Mouse (Mus musculus): ENCODE measurements around the gene Ndufv1.
"Not testable (repeated sequence)": the region's sequence is repeated elsewhere in the genome, so short reads cannot be mapped to it uniquely, and the experiment has no call there.

Ndufv1 gene

GRCm38 (mm10) chr19:4012432-4013022, at the start of gene Ndufv1:
TSS of gene Ndufv1 (minus strand) at chr19:4012806.
- DNase-seq (ENCODE audit: low spot score): peak; percentile 99

DNA sequence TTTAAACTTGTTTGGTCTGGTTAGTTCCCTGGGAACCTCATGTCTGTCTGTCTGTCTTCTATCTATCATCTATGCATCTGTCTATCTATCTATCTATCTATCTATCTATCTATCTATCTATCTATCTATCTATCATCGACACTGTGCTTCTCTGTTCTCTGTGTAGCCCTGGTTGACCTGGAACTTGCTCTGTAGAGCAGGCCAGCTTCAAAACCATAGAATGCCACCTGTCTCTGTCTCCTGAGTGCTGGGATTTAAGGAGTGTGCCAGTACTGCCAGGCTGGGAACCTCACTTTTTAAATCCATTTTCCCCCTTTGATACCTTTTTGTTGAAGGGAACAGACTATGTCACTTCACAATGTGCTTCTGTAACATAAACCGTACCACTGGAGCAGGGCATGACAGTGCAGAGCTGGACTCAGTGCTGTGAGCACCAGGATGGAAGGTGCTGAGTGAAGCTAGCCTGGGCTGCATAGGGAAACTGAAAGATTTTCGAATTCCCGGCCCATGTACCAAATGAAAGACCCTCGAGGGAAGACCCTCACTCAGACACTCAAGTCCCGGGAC, 48.4 kb upstream of the Ndufv1 start:
- no peak for DNase-seq (ENCODE audit: low spot score)

GRCm38 (mm10) chr19:4060044-4060898, 47.7 kb upstream of the Ndufv1 start:
- not testable (repeated sequence) for DNase-seq (ENCODE audit: low spot score)

DNA sequence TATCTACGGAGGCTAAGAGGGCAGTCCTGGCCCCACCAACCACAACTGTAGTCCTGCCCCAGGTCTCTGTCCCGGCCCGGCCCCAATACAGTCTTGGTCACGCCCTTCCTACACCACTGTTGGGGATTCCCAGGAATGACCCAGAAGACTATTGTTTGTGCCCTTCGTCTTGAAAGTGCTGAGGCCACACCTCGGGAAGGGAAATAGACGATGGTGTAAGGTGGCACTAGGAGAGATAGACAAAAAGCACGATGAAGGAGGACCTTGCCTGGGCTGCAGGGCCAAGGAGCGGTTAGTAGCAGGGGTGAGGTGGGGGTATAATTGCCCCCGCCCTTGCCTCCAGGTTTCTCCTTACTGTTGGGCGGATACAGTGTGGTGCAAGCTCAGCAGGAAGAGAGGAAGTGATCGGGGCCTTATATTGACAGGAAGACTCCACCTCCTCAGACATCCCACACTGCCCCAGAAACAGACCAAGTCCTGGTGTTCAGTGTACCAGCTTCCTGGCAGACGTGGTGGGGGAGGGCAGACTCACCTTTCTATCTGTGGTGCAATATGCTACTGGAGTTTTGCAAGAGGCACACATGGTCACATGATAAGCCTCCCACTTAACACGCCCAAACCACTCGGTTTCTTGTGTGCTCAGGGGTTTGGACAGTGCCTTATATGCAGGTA, 46.6 kb upstream of the Ndufv1 start, which contains the start of gene Gstp3:
Gstp3 (minus strand) TSS at position 501 of the 672 bp plus-strand sequence.
- peak; percentile 70 for DNase-seq (ENCODE audit: low spot score)

DNA sequence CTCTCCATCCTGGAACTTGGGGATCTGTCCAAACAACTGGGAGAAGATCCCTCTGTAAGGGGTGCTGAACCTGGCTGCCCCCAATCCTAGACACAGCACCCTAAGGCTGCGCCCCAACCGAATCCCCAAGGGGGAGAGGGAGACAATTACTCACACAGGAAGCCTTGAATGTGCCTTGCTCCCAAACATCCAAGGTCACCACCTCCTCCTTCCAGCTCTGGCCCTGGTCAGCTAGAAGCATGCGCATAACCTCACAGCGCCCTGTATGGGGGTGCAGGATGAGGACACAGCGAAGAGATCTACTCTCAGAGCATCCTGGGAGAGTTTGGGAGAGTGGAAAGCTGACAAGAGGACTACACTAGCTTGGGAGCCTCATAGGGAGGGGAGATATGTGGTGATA, 46.0 kb upstream of the Ndufv1 start:
- DNase-seq (ENCODE audit: low spot score): no peak

GRCm38 (mm10) chr19:4057962-4058361, 45.4 kb upstream of the Ndufv1 start:
- no peak for DNase-seq (ENCODE audit: low spot score)

GRCm38 (mm10) chr19:4057389-4057788, 44.8 kb upstream of the Ndufv1 start:
- DNase-seq (ENCODE audit: low spot score): no peak

DNA sequence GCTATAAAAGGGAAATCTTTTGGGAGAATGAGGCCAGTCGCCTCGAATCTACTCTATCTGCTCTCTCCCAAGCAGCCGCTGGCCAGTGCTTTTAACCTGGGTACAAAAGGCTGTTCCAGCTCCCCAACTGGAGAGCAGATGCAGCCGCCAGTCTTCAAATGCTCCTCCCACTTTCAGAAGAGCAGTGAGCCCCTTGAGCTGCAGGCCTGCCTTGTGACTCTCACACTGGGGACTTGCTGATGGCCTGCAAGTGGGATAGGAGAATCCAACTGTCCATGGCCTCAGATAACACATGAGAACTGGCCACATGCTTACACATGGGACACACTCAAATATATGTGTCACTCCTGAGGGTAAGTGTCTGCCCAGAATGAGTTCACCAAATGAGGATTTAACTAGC, 44.1 kb upstream of the Ndufv1 start:
- no peak for DNase-seq (ENCODE audit: low spot score)

DNA sequence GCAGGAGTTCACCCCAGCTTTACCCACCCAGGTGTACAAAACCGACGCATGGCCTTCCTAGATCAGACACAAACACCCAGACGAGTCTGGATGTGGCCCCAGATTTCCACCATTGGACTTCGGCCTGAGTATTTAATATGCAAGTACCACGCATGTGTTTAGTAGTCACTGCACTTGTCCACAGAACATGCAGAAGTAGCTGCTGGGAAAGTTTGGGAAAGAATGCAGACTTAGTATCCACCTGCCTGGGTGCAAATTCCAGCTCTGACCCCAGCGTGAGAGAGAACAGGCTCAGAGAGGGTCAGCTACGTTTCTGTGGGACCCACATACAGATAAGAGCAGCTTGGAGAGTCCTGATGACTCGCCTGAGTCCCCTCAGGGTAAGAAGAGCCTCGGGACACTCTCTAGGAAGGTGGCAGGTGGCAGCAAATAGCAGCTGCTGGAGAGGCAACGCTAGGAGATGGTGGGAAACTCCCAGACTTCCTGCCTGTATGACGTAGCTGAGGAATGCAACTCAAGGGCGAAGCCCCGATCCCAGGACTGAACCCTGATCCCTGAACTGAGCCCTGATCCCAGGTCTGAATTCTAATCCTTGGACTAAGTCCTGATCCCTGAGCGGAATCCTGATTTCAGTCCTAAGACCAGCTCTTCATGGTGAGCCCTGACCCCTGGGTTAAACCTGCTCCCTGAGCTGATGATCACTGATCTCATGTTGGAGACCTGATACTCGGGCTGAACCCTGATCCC, 43.5 kb upstream of the Ndufv1 start:
- DNase-seq (ENCODE audit: low spot score): no peak

GRCm38 (mm10) chr19:4055216-4055946, 42.8 kb upstream of the Ndufv1 start:
- no peak for DNase-seq (ENCODE audit: low spot score)

DNA sequence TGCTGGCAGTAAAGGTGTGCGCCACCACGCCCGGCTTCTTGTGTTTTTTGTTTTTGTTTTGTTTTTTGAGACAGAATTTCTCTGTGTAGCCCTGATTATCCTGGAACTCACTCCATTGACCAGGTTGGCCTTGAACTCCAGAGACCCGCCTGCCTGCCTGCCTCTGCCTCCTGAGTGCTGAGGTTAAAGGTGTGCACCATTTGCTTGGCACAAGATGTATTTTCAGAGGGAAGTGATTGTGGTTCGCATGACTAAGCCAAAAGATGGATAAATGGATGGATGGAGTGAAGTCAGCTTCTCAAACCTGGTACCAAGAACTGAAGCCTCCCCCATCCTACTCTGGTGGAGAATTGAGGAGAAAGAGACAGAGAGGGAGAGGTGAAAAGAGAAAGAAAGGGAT, 42.0 kb upstream of the Ndufv1 start:
- DNase-seq (ENCODE audit: low spot score): no peak

GRCm38 (mm10) chr19:4052516-4053030, 40.0 kb upstream of the Ndufv1 start:
- DNase-seq (ENCODE audit: low spot score): no peak

DNA sequence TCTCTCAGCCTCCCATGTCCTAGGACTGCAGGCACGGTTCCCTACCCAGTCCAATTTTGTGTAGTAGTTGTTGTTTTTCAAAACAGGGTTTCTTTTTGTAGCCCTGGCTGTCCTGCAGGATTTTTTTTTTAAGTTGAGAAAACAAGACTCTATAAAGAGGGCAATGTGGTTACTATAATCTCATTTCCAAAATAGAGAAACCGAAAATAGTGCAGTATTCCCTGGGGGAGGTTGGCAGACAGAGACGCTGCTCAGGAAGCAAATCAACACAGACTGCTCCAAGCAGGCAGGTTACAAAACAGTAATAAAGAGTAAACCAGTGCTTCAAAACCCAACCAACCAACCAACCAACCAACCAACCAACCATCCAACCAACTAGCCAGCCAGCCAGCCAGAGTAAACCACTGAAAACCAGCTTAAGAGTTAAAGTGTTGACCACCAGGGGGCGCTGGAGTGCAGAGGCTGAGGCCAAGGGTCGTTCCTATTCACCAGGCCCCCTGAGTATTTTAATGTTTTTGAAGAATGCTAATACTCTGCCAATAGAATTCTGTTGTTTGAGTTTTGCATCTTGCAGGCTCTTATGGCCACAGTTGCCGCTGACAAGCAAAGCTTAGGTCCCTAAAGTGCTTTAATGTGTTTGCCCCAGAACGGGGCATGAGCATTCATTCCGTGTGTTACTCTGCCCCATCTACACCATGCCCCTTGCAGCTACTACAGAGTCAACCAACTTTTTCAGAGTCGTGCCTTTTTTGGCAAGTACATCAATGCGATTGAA, 39.3 kb upstream of the Ndufv1 start:
- DNase-seq (ENCODE audit: low spot score): peak; percentile 66

GRCm38 (mm10) chr19:4051016-4051415, 38.4 kb upstream of the Ndufv1 start:
- no peak for DNase-seq (ENCODE audit: low spot score)

DNA sequence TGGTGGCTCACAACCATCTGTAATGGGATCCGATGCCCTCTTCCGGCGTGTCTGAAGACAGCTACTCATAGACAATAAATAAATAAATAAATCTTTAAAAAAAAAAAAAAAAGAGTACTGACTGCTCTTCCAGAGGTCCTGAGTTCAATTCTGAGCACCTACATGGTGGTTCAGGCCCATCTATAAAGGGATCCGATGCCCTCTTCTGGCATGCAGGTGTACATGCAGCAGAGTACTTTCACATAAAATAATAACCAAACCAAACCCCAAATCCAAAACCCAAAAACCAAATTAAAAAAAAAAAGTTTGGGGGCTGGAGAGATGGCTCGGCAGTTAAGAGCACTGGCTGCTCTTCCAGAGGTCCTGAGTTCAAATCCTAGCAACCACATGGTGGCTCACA, 36.5 kb upstream of the Ndufv1 start:
- DNase-seq (ENCODE audit: low spot score): not testable (repeated sequence)

GRCm38 (mm10) chr19:4047859-4048258, 35.3 kb upstream of the Ndufv1 start:
- peak; percentile 84 for DNase-seq (ENCODE audit: low spot score)

- DNase-seq (ENCODE audit: low spot score): no peak
Measured at GRCm38 (mm10) chr19:4046866-4047254, 34.3 kb upstream of the Ndufv1 start.

DNA sequence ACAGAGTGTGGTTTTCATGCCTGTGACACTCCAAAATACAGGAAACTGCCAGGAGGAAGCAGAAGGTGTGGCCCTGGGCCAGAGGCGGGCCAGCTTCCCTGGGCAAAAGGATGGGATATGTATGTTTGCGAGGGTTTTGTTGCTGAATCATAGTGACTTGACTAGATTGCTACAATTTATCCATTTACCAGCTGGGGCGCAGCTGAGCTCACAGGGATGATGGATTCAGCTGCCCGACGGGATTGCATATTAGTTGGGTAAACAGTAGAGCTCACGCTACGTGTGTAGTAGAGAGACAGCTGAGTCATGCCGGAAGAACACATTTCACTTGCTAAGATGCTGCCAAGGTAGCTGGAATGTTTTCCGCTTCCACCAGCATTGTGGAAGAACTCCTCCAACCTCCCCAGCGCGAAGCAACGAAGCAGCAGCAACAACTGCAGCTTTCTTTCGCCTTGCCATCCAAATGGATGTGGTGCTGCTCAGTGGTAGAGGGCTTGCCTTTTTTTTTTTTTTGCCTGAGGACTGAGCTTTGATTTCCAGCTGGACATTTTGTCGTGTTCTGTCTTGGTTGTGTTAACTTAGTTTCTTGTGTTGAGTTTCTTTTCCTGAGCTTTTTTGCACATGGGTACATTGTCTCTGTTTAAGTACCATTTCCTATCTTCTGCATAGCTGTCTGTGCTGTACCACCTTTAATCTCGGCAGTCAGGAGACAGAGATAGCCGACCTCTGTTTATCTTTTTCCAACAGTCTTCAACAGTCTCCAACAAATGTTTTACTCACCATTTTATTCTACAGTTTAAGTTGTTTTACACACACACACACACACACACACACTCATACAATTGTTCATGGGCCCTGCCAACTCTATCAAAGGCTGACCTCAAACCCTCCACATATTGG, 33.6 kb upstream of the Ndufv1 start, which contains the start of gene Gstp2:
Gstp2 (minus strand) TSS at position 58 of the 900 bp plus-strand sequence.
- DNase-seq (ENCODE audit: low spot score): peak; percentile 93

DNA sequence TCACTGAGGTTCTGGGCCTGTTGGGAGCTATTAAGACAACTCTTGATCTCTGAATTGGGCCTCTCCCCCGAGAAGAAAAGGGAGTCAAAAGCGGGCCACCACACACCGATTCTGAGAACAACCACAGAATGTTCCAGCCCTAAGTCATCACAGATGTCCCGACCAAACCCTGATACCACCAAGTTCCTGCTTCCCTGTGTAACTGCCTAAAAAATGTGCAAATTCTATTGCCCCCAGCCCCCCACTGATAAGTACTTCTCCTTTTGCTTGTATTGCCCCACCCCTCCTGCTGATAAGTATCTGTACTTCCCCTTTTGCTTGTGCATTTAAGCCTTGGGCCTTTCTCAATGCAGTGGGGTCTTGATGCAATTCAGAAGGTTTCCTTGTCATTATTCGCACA, 31.5 kb upstream of the Ndufv1 start:
- DNase-seq (ENCODE audit: low spot score): not testable (repeated sequence)
